Mouse (Mus musculus): ENCODE data around the gene Rhoq.
A peak's percentile ranks its signal among the peaks of the same experiment; 100 is the strongest.

Gene Rhoq

GRCm38 (mm10) chr17:86962297-86962893 lies 487 bp upstream of the Rhoq start:
- DNase-seq (ENCODE audit: low read depth, low spot score): peak; percentile 100

- DNase-seq (ENCODE audit: low read depth, low spot score): peak; percentile 43
Measured at GRCm38 (mm10) chr17:86963586-86963902, 662 bp downstream of the Rhoq start.

GRCm38 (mm10) chr17:86964041-86964440 lies 1.2 kb downstream of the Rhoq start:
- DNase-seq (ENCODE audit: low read depth, low spot score): peak; percentile 58

- peak; percentile 99 for DNase-seq (ENCODE audit: low read depth, low spot score)
Measured at GRCm38 (mm10) chr17:86964502-86964901, 1.6 kb downstream of the Rhoq start.

- no peak for DNase-seq (ENCODE audit: low read depth, low spot score)
Measured at GRCm38 (mm10) chr17:86965121-86965520, 2.2 kb downstream of the Rhoq start.

GRCm38 (mm10) chr17:86966040-86966439 lies 3.2 kb downstream of the Rhoq start:
- DNase-seq (ENCODE audit: low read depth, low spot score): no peak

GRCm38 (mm10) chr17:86967048-86967447 lies 4.2 kb downstream of the Rhoq start:
- DNase-seq (ENCODE audit: low read depth, low spot score): no peak

GRCm38 (mm10) chr17:86967536-86968525 lies 4.9 kb downstream of the Rhoq start:
- no peak for DNase-seq (ENCODE audit: low read depth, low spot score)

GRCm38 (mm10) chr17:86968581-86968980 lies 5.7 kb downstream of the Rhoq start:
- DNase-seq (ENCODE audit: low read depth, low spot score): no peak

GRCm38 (mm10) chr17:86969582-86969981 lies 6.7 kb downstream of the Rhoq start:
- no peak for DNase-seq (ENCODE audit: low read depth, low spot score)

GRCm38 (mm10) chr17:86970026-86970750 lies 7.3 kb downstream of the Rhoq start:
- DNase-seq (ENCODE audit: low read depth, low spot score): no peak

GRCm38 (mm10) chr17:86971036-86971435 lies 8.2 kb downstream of the Rhoq start:
- DNase-seq (ENCODE audit: low read depth, low spot score): no peak

- DNase-seq (ENCODE audit: low read depth, low spot score): no peak
Measured at GRCm38 (mm10) chr17:86971860-86972259, 9.0 kb downstream of the Rhoq start.

- DNase-seq (ENCODE audit: low read depth, low spot score): no peak
Measured at GRCm38 (mm10) chr17:86973097-86973496, 10.2 kb downstream of the Rhoq start.

- no peak for DNase-seq (ENCODE audit: low read depth, low spot score)
Measured at GRCm38 (mm10) chr17:86976387-86976786, 13.5 kb downstream of the Rhoq start.

- no peak for DNase-seq (ENCODE audit: low read depth, low spot score)
Measured at GRCm38 (mm10) chr17:86978496-86978895, 15.6 kb downstream of the Rhoq start.

- DNase-seq (ENCODE audit: low read depth, low spot score): no peak
Measured at GRCm38 (mm10) chr17:86981205-86981604, 18.3 kb downstream of the Rhoq start.

GRCm38 (mm10) chr17:86981701-86982100 lies 18.8 kb downstream of the Rhoq start:
- no peak for DNase-seq (ENCODE audit: low read depth, low spot score)

- no peak for DNase-seq (ENCODE audit: low read depth, low spot score)
Measured at GRCm38 (mm10) chr17:86982497-86982896, 19.6 kb downstream of the Rhoq start.

- no peak for DNase-seq (ENCODE audit: low read depth, low spot score)
Measured at GRCm38 (mm10) chr17:86986449-86987138, 23.7 kb downstream of the Rhoq start.

- no peak for DNase-seq (ENCODE audit: low read depth, low spot score)
Measured at GRCm38 (mm10) chr17:86988161-86988560, 25.3 kb downstream of the Rhoq start.
